Mouse (Mus musculus): ENCODE results near the gene Zfp109. TPM values are rescaled to one million over a fixed set of nuclear protein-coding genes. Genes with fewer than 3 reads are reported as not detected.

The Zfp109 gene
- total and polyA plus RNA-seq, 3 experiments, result not detected

DNA sequence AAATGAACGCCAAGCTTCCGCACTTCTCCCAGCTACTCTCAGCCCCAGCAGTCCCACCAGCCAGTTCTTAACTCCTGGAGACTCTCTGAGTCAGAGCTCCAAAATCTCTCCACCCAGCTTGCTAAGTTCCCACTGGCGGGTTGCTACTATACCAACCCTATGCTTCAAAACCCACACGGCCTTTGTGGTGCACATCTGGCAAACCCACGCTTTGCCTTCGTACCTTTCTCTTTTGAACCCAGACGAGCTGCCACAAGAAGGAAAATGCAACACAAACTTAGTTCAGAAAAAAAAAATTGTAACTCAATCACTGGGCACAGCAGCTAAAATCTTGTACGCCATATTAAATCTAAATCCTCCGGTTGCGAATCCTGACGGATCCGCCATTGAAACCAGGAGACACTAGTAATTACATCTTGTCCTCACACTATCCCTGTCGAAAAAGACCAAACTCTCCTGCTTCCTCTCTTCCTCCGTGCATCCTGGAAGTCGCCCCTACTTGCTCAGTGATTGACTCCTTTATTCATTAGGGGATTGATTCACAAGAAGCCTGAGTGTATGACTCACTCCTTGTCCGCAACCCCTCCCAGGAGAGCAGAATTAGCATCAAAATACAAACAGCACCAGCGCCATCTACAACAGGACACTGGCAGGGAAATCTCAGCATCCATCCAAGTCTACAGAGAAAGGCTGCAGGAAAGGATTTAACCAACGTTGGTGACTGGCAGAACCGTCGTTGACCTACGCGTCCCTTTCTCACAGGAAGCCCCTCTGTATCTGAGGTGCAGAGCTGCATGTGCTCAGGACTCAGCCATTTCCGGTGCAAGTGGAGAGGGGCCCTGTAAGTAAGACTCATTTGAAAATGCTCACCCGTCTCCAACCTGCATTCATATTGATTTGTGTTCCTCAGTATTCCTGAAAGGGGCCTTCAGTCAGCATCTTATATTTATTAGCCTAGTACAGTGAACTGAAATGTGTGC lies 31.1 kb upstream of the Zfp109 start:
- Histone ChIP-seq H3K27me3 (replicated peaks) (peaks cover 2% of the 10 kb centered on the region), H3K79me2 (replicated peaks; ENCODE audit: control insufficient read depth, extremely low read depth, insufficient read depth, poor library complexity, severe bottlenecking) (no peaks in the 10 kb centered on the region), H3K27ac (ENCODE audit: insufficient read depth, low read depth) (no peak overlapping the region), H3K4me1 (ENCODE audit: control insufficient read depth in 1 of 2, insufficient read depth in 2 of 2) (peaks cover 8 to 16% of the 10 kb centered on the region in 2 experiments), H3K9ac (ENCODE audit: insufficient read depth, low read depth) (no peak overlapping the region), H3K9me3 (replicated peaks; ENCODE audit: low read length) (no peaks in the 10 kb centered on the region), H3K4me2 (ENCODE audit: insufficient read depth, low read depth, poor library complexity, severe bottlenecking) (no peak overlapping the region), H3K36me3 (replicated peaks in 1 of 2; ENCODE audit: control insufficient read depth in 1 of 2, insufficient read depth in 1 of 2, low read length in 1 of 2) (no peaks in the 10 kb centered on the region), H3K4me3 (replicated peaks in 1 of 3; ENCODE audit: low read depth in 2 of 3, low read length in 2 of 3, poor library complexity in 1 of 3) (no peak overlapping the region)
- dilution Hi-C loops (cut with MboI; ENCODE audit: extremely low pct_ligation_motif_present, extremely low pct_unique_long_range_greater_than_20kb, low sequenced_read_pairs) (no loop called here), in situ Hi-C loops (cut with MboI; ENCODE audit: low pct_ligation_motif_present, low pct_unique_long_range_greater_than_20kb, low sequenced_read_pairs) (no loop called here)
- TF ChIP-seq POLR2A (IDR thresholded peaks at IDR 0.05; ENCODE audit: low read depth, low read length) (no peak), RCOR1 (conservative IDR thresholded peaks at IDR 0.05; ENCODE audit: low read depth, low read length) (no peak), POLR2AphosphoS2 (IDR thresholded peaks at IDR 0.05; ENCODE audit: low read depth, low read length) (no peak), NELFE (IDR thresholded peaks at IDR 0.05; ENCODE audit: low read depth, low read length) (no peak), USF2 (conservative IDR thresholded peaks at IDR 0.05; ENCODE audit: low read depth, low read length) (no peak), MAX (IDR thresholded peaks at IDR 0.05; ENCODE audit: low read length) (no peak), KAT2A (IDR thresholded peaks at IDR 0.05; ENCODE audit: insufficient replicate concordance, low read length) (no peak), ZNF384 (IDR thresholded peaks at IDR 0.05; ENCODE audit: low read depth, low read length) (no peak), CHD1 (IDR thresholded peaks at IDR 0.05; ENCODE audit: low read depth, low read length) (no peak)
- DNase-seq (ENCODE audit: extremely low read depth), result no peak

DNA sequence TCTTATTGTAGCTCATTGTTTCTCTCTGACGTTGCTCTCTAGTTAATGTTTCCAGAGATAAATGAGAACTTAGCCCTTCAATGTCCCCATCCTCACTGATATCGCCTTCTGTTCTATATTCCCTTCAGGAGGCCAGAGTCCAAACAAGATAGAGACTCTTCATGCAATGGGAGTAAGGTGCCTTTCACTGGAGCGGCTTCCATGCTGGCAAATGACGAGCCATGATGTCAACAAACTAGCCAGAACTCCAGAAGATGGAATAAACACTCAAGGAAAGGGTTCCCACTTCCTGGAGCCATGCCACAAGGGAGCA lies 22.6 kb upstream of the Zfp109 start:
- no peaks in the 10 kb centered on the region for H3K9me3 ChIP-seq (replicated peaks; ENCODE audit: low read length)
- H3K4me1 ChIP-seq (ENCODE audit: control insufficient read depth in 1 of 2, insufficient read depth in 2 of 2), result no peaks in the 10 kb centered on the region; a peak in 1 of 4 replicates
- no peaks in the 10 kb centered on the region for H3K36me3 ChIP-seq (replicated peaks in 1 of 2; ENCODE audit: control insufficient read depth in 1 of 2, insufficient read depth in 1 of 2, low read length in 1 of 2)
- H3K27ac ChIP-seq (ENCODE audit: insufficient read depth, low read depth), result no peak overlapping the region
- in situ Hi-C loops (cut with MboI; ENCODE audit: low pct_ligation_motif_present, low pct_unique_long_range_greater_than_20kb, low sequenced_read_pairs), result no loop called here
- DNase-seq (ENCODE audit: extremely low read depth), result no peak
- dilution Hi-C loops (cut with MboI; ENCODE audit: extremely low pct_ligation_motif_present, extremely low pct_unique_long_range_greater_than_20kb, low sequenced_read_pairs), result no loop called here
- no peak overlapping the region for H3K4me2 ChIP-seq (ENCODE audit: insufficient read depth, low read depth, poor library complexity, severe bottlenecking)
- no peaks in the 10 kb centered on the region for H3K79me2 ChIP-seq (replicated peaks; ENCODE audit: control insufficient read depth, extremely low read depth, insufficient read depth, poor library complexity, severe bottlenecking)
- no peak for TF ChIP-seq MAX (IDR thresholded peaks at IDR 0.05; ENCODE audit: low read length)
- no peak for TF ChIP-seq MAFK (IDR thresholded peaks at IDR 0.05; ENCODE audit: insufficient replicate concordance, low read length)
- no peak for TF ChIP-seq ZKSCAN1 (IDR thresholded peaks at IDR 0.05; ENCODE audit: borderline replicate concordance, low read depth, low read length)
- TF ChIP-seq KAT2A (IDR thresholded peaks at IDR 0.05; ENCODE audit: insufficient replicate concordance, low read length), result no peak
- no peak for TF ChIP-seq MEF2A (IDR thresholded peaks at IDR 0.05; ENCODE audit: borderline replicate concordance, low read depth, low read length)
- no peak for TF ChIP-seq UBTF (IDR thresholded peaks at IDR 0.05; ENCODE audit: low read depth, low read length)
- no peak for TF ChIP-seq PAX5 (IDR thresholded peaks at IDR 0.05; ENCODE audit: low read length)
- TF ChIP-seq POLR2A (IDR thresholded peaks at IDR 0.05; ENCODE audit: low read depth, low read length), result no peak
- TF ChIP-seq ZMIZ1 (IDR thresholded peaks at IDR 0.05; ENCODE audit: low read depth, low read length), result no peak
- TF ChIP-seq IRF4 (IDR thresholded peaks at IDR 0.05; ENCODE audit: low read depth, low read length), result no peak
- TF ChIP-seq RAD21 (IDR thresholded peaks at IDR 0.05; ENCODE audit: low read depth, low read length), result no peak
- TF ChIP-seq MAZ (IDR thresholded peaks at IDR 0.05; ENCODE audit: low read depth, low read length), result no peak
- no peak for TF ChIP-seq MXI1 (IDR thresholded peaks at IDR 0.05; ENCODE audit: low read depth, low read length)
- H3K4me3 ChIP-seq (replicated peaks in 1 of 3; ENCODE audit: low read depth in 2 of 3, low read length in 2 of 3, poor library complexity in 1 of 3), result no peak overlapping the region
- H3K27me3 ChIP-seq (replicated peaks), result peaks cover 12% of the 10 kb centered on the region
- H3K9ac ChIP-seq (ENCODE audit: insufficient read depth, low read depth), result no peak overlapping the region

All from CH12.LX (cell line).